Mouse (Mus musculus) T-helper 1 cell (primary cell): ENCODE measurements around the gene Rcbtb2.

ENCODE experiments used
- in situ Hi-C: fragments of 300-600 bp; cut with MboI, MseI; formaldehyde crosslinking; loops from one replicate; pipeline ENCODE4 v1.15.1; 2025; ENCODE audit warnings: high pct_unique_total_duplicates

Rcbtb2 gene

DNA sequence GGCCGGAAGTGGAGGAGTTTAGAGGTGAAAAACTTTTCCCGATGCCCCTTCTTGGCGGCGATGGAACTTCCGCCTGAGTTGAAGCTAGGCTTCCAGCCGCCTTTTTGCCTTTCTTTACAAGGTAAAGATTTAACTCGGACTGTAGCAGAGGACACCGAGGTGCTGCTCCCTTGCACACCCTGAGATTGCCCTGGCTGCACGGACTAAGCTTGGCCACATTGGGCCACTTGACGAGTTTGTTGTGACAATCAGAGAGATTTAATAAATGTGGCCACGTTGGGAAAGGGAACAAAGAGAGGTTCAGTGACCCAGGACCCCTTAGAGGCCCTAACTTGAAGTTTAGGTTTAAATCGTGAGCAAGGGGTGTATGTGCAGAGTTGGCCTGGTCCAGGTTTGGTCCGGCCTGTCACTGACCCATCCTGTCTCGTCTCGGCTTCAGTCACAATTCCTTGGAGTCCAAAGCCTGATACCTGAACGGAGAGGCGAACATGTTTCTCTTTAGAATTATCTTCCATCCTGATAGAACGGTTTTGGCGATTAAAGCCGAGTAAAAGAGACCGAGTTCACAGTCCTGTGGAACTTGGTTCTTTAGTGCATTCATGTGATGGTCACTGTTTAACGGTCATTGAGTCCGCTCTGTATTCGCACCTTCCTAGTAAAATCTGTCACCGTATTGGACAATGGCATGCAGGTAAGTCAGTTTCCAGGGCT, 21.0 kb downstream of the Rcbtb2 start:
- in situ Hi-C loops = no loop called here

DNA sequence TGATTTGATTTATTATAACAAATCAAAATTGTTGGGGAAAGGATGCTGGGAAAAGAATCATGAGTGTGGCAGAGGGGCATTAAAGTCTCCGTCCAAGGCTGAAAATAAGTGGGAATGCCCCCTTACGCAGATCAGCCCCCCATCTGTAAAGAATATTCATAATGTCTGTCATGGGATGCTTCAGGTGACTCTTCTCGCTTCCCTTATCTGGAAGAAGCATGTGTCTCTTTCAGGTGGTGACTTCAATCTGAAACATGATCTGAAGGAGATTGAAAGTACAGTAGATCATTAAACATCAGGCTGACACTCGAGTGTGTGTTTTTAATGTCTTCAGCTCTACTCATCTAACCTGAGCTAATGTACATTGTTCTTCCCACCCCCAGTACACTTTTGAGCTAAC, 22.7 kb downstream of the Rcbtb2 start:
- in situ Hi-C loops = no loop called here

DNA sequence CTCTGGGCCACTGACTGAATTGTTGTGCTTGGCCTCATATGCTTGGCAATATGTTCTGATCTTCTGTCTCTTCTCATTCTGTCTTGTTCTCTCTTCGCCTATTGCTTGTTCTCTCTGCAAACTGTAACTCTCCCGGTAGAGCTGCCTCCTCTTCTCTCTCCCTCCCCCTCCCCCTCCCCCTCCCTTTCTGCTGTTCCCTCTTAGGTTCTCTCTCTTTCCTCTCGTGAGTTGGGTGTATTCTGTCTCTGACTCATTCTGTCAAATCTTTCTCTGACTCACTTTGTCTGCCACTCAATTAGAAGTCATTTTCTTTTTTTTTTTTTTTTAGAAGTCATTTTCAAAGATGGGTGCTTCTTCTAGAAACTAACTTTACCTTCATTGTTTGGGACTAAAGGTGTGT, 23.9 kb downstream of the Rcbtb2 start:
- in situ Hi-C loops = no loop called here

DNA sequence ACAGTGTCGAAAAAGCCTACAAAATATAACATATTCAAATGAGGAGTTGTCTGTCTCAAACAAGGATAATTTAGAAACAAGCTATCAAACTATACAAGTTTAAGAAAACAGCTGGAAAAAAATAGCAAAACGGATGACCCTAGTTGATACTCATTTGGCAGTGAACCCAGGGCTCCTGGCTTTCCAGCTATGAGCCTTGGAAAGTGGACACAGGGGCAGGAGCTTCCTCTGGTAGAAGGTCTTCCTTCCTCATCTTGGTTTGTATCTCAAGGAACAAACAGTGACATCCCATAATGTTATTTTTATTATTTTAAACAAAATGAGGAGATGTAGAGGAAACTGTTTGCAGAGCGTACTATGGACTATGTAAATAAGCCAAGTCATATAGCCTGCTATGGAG, 25.3 kb downstream of the Rcbtb2 start:
- in situ Hi-C loops = no loop called here

- in situ Hi-C loops = no loop called here
These were observed 38.5 kb downstream of the Rcbtb2 start for GRCm38 (mm10) chr14:73161303-73161702.

DNA sequence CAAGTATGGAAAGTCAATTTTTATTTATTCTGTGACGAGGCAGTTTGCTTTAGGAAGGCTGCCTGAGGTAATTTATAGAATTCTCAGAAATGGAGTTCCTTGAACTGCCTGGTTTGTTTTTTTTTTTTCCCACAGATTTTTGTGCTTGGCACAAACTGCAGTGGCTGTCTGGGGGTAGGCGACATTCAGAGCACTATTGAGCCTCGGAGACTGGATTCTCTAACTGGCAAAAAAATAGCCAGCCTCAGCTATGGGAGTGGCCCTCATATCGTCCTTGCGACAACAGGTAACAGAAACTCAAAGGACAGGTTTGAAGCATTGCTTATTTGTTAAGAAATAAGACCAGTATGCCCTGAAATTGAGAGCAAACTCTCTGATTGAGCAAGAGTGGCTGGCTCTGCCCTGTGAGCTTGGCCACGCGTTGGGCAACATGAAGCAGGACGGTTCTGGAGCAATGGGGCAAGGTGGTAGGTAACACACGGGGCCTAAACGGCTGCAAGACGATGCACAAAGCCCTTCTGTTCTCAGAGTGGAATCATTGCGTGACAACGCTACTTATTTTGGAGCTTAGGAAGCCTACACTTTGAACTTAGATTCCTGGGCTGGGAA, 39.5 kb downstream of the Rcbtb2 start:
- in situ Hi-C loops = no loop called here

DNA sequence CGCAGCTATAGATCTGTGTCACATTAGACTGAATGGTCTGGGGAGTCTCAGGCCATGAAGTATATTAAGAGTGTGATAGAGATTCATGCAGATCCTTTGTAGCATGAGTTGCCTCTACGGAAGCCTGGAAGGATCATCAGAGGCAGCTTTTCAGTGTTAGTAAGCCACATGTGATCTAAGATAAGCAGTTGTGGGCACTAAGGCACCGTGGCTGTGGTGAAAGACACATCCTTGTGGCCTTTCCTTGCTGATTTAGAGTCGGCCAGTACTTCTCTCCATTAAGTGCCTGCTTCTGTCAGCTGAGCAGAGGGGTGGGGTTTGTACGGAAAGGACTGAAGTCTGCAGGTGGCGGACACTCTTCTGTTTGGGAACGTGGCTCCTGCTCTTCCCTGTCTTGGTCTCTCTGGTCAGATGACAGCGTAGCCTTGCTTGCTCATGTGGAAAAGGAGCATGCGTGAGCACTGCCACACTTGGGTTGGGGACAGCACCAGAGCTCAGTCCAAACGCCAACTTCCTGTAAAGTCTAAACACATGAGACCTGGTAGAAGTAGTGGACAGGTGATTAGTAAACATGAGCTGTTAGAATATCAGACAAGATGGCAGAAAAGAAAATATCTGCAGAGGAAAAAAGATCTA, 40.6 kb downstream of the Rcbtb2 start:
- in situ Hi-C loops = no loop called here

DNA sequence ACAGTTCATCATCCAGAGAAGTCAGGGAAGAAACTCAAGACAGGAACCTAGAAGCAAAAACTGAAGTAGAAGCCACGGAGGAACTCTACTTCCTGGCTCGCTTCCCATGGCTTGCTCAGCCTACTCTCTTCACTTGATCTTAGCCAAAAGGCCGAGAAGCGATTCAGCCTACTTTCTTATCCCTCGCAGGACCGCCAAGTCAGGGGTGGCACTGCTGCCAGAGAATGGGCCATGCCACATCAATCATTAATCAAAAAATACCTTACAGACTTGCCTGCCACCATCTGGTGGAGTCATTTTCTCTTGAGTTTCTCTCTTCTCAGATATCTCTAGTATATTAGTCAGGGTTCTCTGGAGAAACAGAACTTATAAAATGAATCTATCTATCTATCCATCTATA, 42.3 kb downstream of the Rcbtb2 start:
- in situ Hi-C loops = no loop called here

- in situ Hi-C loops = no loop called here
These were observed 45.8 kb downstream of the Rcbtb2 start for GRCm38 (mm10) chr14:73168605-73169004.

DNA sequence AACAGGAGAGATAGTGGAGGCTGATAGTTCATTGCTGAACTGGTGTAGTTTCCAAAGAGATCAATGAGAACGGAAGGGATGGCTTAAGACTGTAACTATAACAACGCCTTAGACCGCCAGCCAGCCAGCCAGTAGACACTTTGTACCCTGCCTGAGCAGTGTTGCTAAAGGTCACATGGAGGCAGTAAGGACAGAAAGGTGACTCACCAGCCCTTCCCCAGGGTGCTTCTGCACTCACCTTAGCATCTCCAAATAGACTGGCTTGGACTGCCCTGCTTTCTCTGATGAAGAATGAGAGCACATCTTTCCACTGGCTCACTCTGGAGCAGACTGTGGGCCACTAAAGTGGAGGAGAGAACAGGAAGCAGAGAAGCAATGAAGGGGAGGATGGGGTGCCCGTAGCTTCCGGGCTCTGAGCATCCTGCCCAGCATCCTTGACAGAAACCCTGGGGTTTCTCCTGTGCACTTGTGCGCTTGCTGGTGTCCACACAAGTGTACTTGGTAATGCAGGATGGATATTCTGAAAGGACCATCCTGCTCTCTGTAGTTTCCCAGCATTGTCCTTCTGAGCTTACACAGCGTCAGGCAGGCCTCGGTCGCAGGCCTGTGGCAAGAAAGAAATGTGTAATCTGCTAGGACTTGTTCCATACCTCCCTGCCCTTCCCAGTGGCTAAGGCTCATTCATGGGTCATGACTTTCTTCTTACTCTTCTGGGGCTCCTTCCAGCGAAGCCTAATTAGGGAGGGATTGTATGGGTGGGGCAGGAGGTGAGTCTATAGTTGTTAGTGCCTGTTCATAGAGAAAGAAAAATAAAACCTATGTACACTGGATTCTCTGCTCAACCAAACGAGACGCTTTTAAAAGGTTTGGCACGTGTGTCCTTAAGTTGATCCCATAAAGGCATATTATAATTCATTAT, 47.3 kb downstream of the Rcbtb2 start:
- in situ Hi-C loops = no loop called here

- in situ Hi-C loops = no loop called here
These were observed 49.6 kb downstream of the Rcbtb2 start for GRCm38 (mm10) chr14:73172196-73173011.

DNA sequence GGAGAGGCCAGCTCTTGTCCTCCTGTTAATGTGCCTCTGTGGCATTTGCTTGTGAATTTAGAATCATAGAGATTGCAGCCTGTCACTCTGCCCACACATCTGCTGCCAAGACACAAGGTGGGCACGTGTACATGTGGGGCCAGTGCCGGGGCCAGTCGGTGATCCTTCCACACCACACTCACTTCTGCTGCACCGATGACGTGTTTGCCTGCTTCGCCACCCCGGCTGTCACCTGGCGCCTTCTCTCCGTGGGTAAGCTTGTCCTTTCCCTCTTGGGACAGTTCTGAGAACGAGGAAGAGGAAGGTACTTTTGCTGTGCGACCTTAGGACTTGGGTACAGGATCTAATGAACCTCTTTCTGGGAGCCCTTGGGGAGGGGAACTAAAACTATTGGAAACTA, 50.8 kb downstream of the Rcbtb2 start:
- in situ Hi-C loops = no loop called here

DNA sequence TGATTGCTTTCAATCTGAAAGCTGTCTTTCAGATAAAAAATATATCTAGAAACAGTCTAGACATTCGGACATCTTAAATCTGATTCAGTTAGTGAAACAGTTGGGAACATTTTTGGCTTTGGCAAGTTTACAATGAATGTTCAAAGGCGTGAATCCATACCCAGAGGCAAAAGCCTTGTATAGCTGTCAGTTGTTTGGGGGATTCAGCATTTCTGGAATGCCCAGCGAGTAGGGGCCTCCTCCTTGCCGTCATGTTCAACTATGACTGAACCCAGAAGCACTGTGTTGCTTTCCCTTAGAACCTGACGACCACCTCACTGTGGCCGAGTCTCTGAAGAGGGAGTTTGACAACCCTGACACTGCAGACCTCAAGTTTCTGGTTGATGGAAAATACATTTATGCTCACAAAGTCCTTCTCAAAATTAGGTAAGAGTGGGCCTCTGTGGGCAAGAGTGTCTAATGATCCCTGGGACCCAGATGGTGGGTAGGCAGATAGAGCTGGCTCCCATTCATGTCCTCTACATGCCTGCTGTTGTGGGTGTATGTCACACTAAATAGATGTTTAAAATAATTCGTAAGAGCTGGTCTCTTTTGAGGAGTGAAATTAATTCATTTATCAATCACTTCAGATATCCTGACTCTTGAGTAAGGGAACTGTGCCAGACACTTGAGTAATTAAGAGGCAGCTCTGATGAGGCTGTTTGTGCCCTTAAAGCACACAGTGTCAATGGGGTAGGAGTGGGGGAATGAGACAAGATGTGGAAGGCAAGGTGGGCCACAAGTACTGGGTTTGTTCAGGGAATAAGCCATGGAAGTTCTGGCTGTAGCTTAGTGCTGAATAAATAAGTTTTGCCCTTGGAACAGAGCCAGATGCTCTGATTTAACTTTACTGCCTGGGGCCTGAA, 51.5 kb downstream of the Rcbtb2 start:
- in situ Hi-C loops = no loop called here

DNA sequence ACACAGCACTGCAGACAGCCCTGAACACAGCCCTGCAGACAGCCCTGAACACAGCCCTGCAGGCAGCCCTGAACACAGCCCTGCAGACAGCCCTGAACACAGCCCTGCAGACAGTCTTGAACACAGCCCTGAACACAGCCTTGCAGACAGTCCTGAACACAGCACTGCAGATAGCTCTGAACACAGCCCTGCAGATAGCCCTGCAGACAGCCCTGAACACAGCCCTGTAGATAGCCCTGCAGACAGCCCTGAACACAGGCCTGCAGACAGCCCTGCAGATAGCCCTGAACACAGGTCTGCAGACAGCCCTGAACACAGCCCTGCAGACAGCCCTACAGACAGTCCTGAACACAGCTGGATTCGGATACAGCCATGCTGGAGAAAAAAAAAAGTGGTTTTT, 52.2 kb downstream of the Rcbtb2 start:
- in situ Hi-C loops = no loop called here

GRCm38 (mm10) chr14:73175814-73176213, 53.0 kb downstream of the Rcbtb2 start:
- in situ Hi-C loops = no loop called here

GRCm38 (mm10) chr14:73176266-73176665, 53.4 kb downstream of the Rcbtb2 start:
- in situ Hi-C loops = no loop called here

DNA sequence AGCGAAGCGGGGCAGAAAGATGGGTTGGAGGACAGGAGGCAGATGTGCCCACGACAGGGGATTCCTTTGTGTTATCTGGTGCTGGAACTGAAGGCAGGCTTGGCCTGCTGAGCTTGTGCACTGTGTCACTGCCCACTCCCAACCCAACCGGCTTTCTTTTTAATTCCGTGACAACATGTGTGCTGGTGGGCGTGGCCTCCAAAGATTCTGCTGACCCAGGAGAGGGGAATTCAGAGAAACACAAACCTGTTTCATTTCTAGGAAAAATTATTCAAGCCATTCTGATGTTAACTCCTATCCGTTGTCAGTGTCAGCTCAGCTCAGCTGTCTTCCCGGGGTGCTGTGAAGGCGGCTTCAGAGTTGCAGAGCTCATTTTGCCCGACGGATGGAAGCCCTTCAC, 55.1 kb downstream of the Rcbtb2 start:
- in situ Hi-C loops = no loop called here

DNA sequence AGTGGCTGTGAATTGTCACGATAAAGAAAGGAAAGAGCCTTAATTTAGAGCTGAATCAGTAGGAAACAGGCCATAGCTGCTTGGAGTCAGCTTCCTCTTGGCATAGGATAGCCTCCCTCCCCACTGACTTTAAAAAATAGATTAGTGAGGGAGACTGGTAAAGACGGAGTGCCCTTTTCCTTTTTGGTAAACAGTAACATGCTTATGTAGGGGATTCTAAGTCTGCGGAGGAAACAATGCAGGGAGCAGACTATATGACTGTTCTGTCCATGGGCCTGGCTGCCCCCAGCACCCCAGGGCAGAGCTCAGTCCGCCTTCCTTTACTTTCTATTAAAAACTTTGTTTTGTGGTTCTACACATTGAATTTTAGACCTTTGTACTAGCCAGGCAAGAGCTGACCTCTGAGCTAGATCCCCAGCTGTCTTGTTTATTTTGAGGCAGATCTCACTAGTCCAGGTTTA, 56.4 kb downstream of the Rcbtb2 start:
- in situ Hi-C loops = no loop called here

- in situ Hi-C loops = no loop called here
These were observed 57.8 kb downstream of the Rcbtb2 start for GRCm38 (mm10) chr14:73180671-73181070.

- in situ Hi-C loops = no loop called here
These were observed 58.3 kb downstream of the Rcbtb2 start for GRCm38 (mm10) chr14:73181144-73181543.
